Mouse (Mus musculus): ENCODE results near the gene Prkcq. TPM values are rescaled to one million over a fixed set of nuclear protein-coding genes. Genes with fewer than 3 reads are reported as not detected.
A peak's percentile ranks its signal among the peaks of the same experiment; 100 is the strongest.

Gene Prkcq
- polyA plus RNA-seq, 1 experiment from 2014 or later = 23.6 TPM

- Histone ChIP-seq H3K4me3 (replicated peaks; ENCODE audit: low read length) (no peak overlapping the region), H3K9ac (no peak overlapping the region), H3K36me3 (replicated peaks; ENCODE audit: control insufficient read depth, insufficient read depth) (no peaks in the 10 kb centered on the region), H3K4me1 (replicated peaks; ENCODE audit: control insufficient read depth, insufficient read depth, low read length) (0 out of 2 replicates have a peak, but pooled peaks cover 6% of the 10 kb centered on the region), H3K4me2 (replicated peaks) (peak overlapping the region; percentile 31; the same call in 1 of the 2 replicates), H3K9me3 (ENCODE audit: control insufficient read depth, low read length) (no peaks in the 10 kb centered on the region), H3K27me3 (ENCODE audit: control insufficient read depth, insufficient read depth, low read length) (no peaks in the 10 kb centered on the region), H3K27ac (no peak overlapping the region)
- 59% methylated on average over 18 of the region's 18 CpGs for whole genome bisulfite sequencing
- DNase-seq (ENCODE audit: low spot score) (no peak), ATAC-seq (ENCODE audit: low FRiP score) (peak; percentile 83)
These were observed 116.1 kb downstream of the Prkcq start for GRCm38 (mm10) chr2:11287834-11288530.

DNA sequence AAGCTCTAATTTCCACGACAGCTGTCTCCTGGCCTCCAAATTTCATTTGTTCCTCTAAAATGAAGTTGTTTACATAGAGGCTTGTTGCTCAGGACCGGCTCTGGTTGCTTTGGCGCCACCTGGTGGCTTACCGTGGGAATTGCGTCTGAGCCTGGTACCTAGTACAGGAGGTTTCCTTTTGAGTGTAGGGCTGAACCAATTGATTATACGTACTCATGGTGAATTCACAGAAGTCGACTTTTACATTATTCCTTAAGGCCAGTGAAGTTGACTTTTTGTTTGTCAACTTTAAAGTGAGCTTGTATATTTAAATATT lies 116.6 kb downstream of the Prkcq start:
- Histone ChIP-seq H3K27me3 (ENCODE audit: control insufficient read depth, insufficient read depth, low read length) (no peaks in the 10 kb centered on the region), H3K9me3 (ENCODE audit: control insufficient read depth, low read length) (no peaks in the 10 kb centered on the region), H3K27ac (no peak overlapping the region), H3K4me3 (replicated peaks; ENCODE audit: low read length) (no peak overlapping the region), H3K4me1 (replicated peaks; ENCODE audit: control insufficient read depth, insufficient read depth, low read length) (0 out of 2 replicates have a peak, but pooled peaks cover 6% of the 10 kb centered on the region), H3K4me2 (replicated peaks) (peak overlapping the region; percentile 31; the same call in 1 of the 2 replicates), H3K36me3 (replicated peaks; ENCODE audit: control insufficient read depth, insufficient read depth) (no peaks in the 10 kb centered on the region), H3K9ac (no peak overlapping the region)
- DNase-seq (ENCODE audit: low spot score) (peak; percentile 94), ATAC-seq (ENCODE audit: low FRiP score) (peak; percentile 92)
- 5% methylated on average over 7 of the region's 7 CpGs for WGBS

GRCm38 (mm10) chr2:11290931-11291330 lies 119.0 kb downstream of the Prkcq start:
- Histone ChIP-seq H3K27ac (no peak overlapping the region), H3K4me3 (replicated peaks; ENCODE audit: low read length) (no peak overlapping the region)
- WGBS = 89% methylated on average over 6 of the region's 6 CpGs

GRCm38 (mm10) chr2:11291570-11292405 lies 119.9 kb downstream of the Prkcq start:
- Histone ChIP-seq H3K4me3 (replicated peaks; ENCODE audit: low read length) (no peak overlapping the region), H3K27me3 (ENCODE audit: control insufficient read depth, insufficient read depth, low read length) (no peaks in the 10 kb centered on the region), H3K9me3 (ENCODE audit: control insufficient read depth, low read length) (no peaks in the 10 kb centered on the region), H3K9ac (no peak overlapping the region), H3K27ac (no peak overlapping the region), H3K4me1 (replicated peaks; ENCODE audit: control insufficient read depth, insufficient read depth, low read length) (0 out of 2 replicates have a peak, but pooled peaks cover 6% of the 10 kb centered on the region), H3K36me3 (replicated peaks; ENCODE audit: control insufficient read depth, insufficient read depth) (no peaks in the 10 kb centered on the region), H3K4me2 (replicated peaks) (no peak overlapping the region)
- no peak for ATAC-seq (ENCODE audit: low FRiP score)
- 75% methylated on average over 9 of the region's 9 CpGs for WGBS
- DNase-seq (ENCODE audit: low spot score) = no peak

More at GRCm38 (mm10) chr2:11290931-11291330, 119.0 kb downstream of the Prkcq start:
- DNase-seq (ENCODE audit: low spot score) (no peak), ATAC-seq (ENCODE audit: low FRiP score) (no peak)
- Histone ChIP-seq H3K9me3 (ENCODE audit: control insufficient read depth, low read length) (no peaks in the 10 kb centered on the region), H3K9ac (no peak overlapping the region), H3K4me1 (replicated peaks; ENCODE audit: control insufficient read depth, insufficient read depth, low read length) (0 out of 2 replicates have a peak, but pooled peaks cover 6% of the 10 kb centered on the region), H3K4me2 (replicated peaks) (no peak overlapping the region), H3K36me3 (replicated peaks; ENCODE audit: control insufficient read depth, insufficient read depth) (no peaks in the 10 kb centered on the region), H3K27me3 (ENCODE audit: control insufficient read depth, insufficient read depth, low read length) (no peaks in the 10 kb centered on the region)

GRCm38 (mm10) chr2:11293144-11293543 lies 121.2 kb downstream of the Prkcq start:
- no peaks in the 10 kb centered on the region for H3K9me3 ChIP-seq (ENCODE audit: control insufficient read depth, low read length)
- DNase-seq (ENCODE audit: low spot score) (no peak), ATAC-seq (ENCODE audit: low FRiP score) (no peak)
- no peaks in the 10 kb centered on the region for H3K27me3 ChIP-seq (ENCODE audit: control insufficient read depth, insufficient read depth, low read length)
- H3K4me3 ChIP-seq (replicated peaks; ENCODE audit: low read length) = no peak overlapping the region
- H3K36me3 ChIP-seq (replicated peaks; ENCODE audit: control insufficient read depth, insufficient read depth) = no peaks in the 10 kb centered on the region
- 0 out of 2 replicates have a peak, but pooled peaks cover 2% of the 10 kb centered on the region for H3K4me1 ChIP-seq (replicated peaks; ENCODE audit: control insufficient read depth, insufficient read depth, low read length)
- H3K4me2 ChIP-seq (replicated peaks) = no peak overlapping the region
- no peak overlapping the region for H3K27ac ChIP-seq
- no peak overlapping the region for H3K9ac ChIP-seq
- WGBS = 87% methylated on average over 13 of the region's 13 CpGs

DNA sequence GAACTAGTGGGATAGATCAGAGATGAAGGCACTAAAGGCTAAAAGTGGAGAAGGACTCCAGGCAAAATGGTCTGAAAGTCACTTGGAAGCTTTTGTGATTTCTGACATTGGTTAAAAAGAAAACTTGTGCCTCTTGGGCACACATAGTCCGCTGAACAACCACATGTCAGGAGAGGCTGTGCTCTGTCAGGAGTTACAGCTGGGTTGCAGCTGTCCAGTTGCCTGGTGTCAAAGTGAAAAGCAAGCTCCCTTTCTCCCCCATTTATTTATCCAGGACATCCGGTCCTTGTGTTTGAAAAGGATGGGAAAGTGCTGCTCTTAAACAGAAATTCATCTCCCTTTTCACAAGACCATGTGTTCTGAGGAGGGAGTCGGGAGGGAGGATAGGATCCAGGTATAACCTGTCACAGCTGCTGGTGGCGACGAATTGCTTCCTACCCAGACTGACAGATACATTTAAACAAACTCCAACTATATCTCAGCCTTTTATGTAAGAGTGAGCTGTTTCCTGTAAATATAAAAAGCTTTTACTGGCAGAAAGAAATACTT lies 122.8 kb downstream of the Prkcq start:
- no peaks in the 10 kb centered on the region for H3K4me1 ChIP-seq (replicated peaks; ENCODE audit: control insufficient read depth, insufficient read depth, low read length)
- WGBS = 82% methylated on average over 5 of the region's 5 CpGs
- DNase-seq (ENCODE audit: low spot score) (no peak), ATAC-seq (ENCODE audit: low FRiP score) (no peak)
- no peak overlapping the region for H3K4me3 ChIP-seq (replicated peaks; ENCODE audit: low read length)
- no peak overlapping the region for H3K27ac ChIP-seq
- H3K4me2 ChIP-seq (replicated peaks) = no peak overlapping the region
- no peak overlapping the region for H3K9ac ChIP-seq
- H3K27me3 ChIP-seq (ENCODE audit: control insufficient read depth, insufficient read depth, low read length) = no peaks in the 10 kb centered on the region
- H3K36me3 ChIP-seq (replicated peaks; ENCODE audit: control insufficient read depth, insufficient read depth) = no peaks in the 10 kb centered on the region
- H3K9me3 ChIP-seq (ENCODE audit: control insufficient read depth, low read length) = no peaks in the 10 kb centered on the region

- Histone ChIP-seq H3K4me3 (replicated peaks; ENCODE audit: low read length) (no peak overlapping the region), H3K36me3 (replicated peaks; ENCODE audit: control insufficient read depth, insufficient read depth) (no peaks in the 10 kb centered on the region), H3K4me2 (replicated peaks) (no peak overlapping the region), H3K27ac (no peak overlapping the region), H3K9ac (no peak overlapping the region), H3K4me1 (replicated peaks; ENCODE audit: control insufficient read depth, insufficient read depth, low read length) (no peaks in the 10 kb centered on the region), H3K27me3 (ENCODE audit: control insufficient read depth, insufficient read depth, low read length) (no peaks in the 10 kb centered on the region), H3K9me3 (ENCODE audit: control insufficient read depth, low read length) (no peaks in the 10 kb centered on the region)
- no peak for ATAC-seq (ENCODE audit: low FRiP score)
- no peak for DNase-seq (ENCODE audit: low spot score)
- WGBS = 94% methylated on average over 7 of the region's 7 CpGs
These were observed 126.9 kb downstream of the Prkcq start for GRCm38 (mm10) chr2:11298811-11299210.

GRCm38 (mm10) chr2:11299366-11299765 lies 127.5 kb downstream of the Prkcq start:
- no peak overlapping the region for H3K4me2 ChIP-seq (replicated peaks)
- WGBS = 63% methylated on average over 1 of the region's 1 CpGs
- no peak for DNase-seq (ENCODE audit: low spot score)
- no peaks in the 10 kb centered on the region for H3K4me1 ChIP-seq (replicated peaks; ENCODE audit: control insufficient read depth, insufficient read depth, low read length)
- H3K36me3 ChIP-seq (replicated peaks; ENCODE audit: control insufficient read depth, insufficient read depth) = no peaks in the 10 kb centered on the region
- ATAC-seq (ENCODE audit: low FRiP score) = no peak
- H3K9ac ChIP-seq = no peak overlapping the region
- no peaks in the 10 kb centered on the region for H3K27me3 ChIP-seq (ENCODE audit: control insufficient read depth, insufficient read depth, low read length)
- H3K4me3 ChIP-seq (replicated peaks; ENCODE audit: low read length) = no peak overlapping the region
- H3K27ac ChIP-seq = no peak overlapping the region
- no peaks in the 10 kb centered on the region for H3K9me3 ChIP-seq (ENCODE audit: control insufficient read depth, low read length)

GRCm38 (mm10) chr2:11300362-11300761 lies 128.5 kb downstream of the Prkcq start:
- Histone ChIP-seq H3K27ac (no peak overlapping the region), H3K27me3 (ENCODE audit: control insufficient read depth, insufficient read depth, low read length) (no peaks in the 10 kb centered on the region), H3K36me3 (replicated peaks; ENCODE audit: control insufficient read depth, insufficient read depth) (no peaks in the 10 kb centered on the region), H3K9ac (no peak overlapping the region), H3K9me3 (ENCODE audit: control insufficient read depth, low read length) (no peaks in the 10 kb centered on the region), H3K4me3 (replicated peaks; ENCODE audit: low read length) (no peak overlapping the region), H3K4me2 (replicated peaks) (no peak overlapping the region), H3K4me1 (replicated peaks; ENCODE audit: control insufficient read depth, insufficient read depth, low read length) (no peaks in the 10 kb centered on the region)
- ATAC-seq (ENCODE audit: low FRiP score) (no peak), DNase-seq (ENCODE audit: low spot score) (no peak)
- WGBS = 89% methylated on average over 6 of the region's 6 CpGs

Measured in hindbrain, embryonic 14.5 days (tissue).